20 mouse cellular contexts compared by ENCODE assay signal in genomic region chr12:69175975-69176374, GRCm38 (mm10). TPM values are rescaled to one million over a fixed set of nuclear protein-coding genes. Genes with fewer than 3 reads are reported as not detected.
"Had no signal": no experiment of that assay in that cellular context is flagged by ENCODE, and none has a peak within 500 bp of the region (broad histone marks: within the 10 kb centered on the region; RNA-seq: fewer than 3 reads in every experiment).

No protein-coding gene starts in this region.

- H3K4me2 ChIP-seq: limb, embryonic 12.5 days; limb, embryonic 15.5 days; midbrain, embryonic 12.5 days had no signal

- ATAC-seq: hindbrain, postnatal 0 days; inflammation-experienced regulatory T-cells, adult 6 months; midbrain, embryonic 16.5 days had no signal

- DNase-seq: kidney, adult 18-20 months; kidney, adult 9 months; kidney, postnatal 14 days; kidney, postnatal 4 days; lung, adult 2 months; lung, postnatal 14 days; lung, postnatal 4 days; thymus, adult 2 months; thymus, postnatal 14 days had no signal

- H3K4me3 ChIP-seq: limb, embryonic 12.5 days; limb, embryonic 15.5 days; midbrain, embryonic 12.5 days had no signal

- H3K9me3 ChIP-seq: limb, embryonic 12.5 days; limb, embryonic 15.5 days; midbrain, embryonic 12.5 days had no signal

- H3K9ac ChIP-seq: limb, embryonic 12.5 days; limb, embryonic 15.5 days; liver, embryonic 14.5 days; midbrain, embryonic 12.5 days had no signal

- H3K27ac ChIP-seq: hindbrain, postnatal 0 days; limb, embryonic 12.5 days; limb, embryonic 15.5 days; liver, embryonic 14.5 days; midbrain, embryonic 12.5 days had no signal

- H3K4me1 ChIP-seq: limb, embryonic 12.5 days; limb, embryonic 15.5 days; midbrain, embryonic 12.5 days had no signal

- H3K27me3 ChIP-seq: limb, embryonic 12.5 days; limb, embryonic 15.5 days; midbrain, embryonic 12.5 days had no signal

RNA-seq across cellular contexts. Expression of gene Lrr1, which starts 7.4 kb away (rescaled TPM):
- total RNA-seq: layer of hippocampus, adult 18-20 months; layer of hippocampus, postnatal 25 days; left cerebral cortex, adult 18-20 months; left cerebral cortex, postnatal 36 days had no signal
